Mouse (Mus musculus): Measurements from ENCODE around the gene Rab26.

Gene Rab26

GRCm38 (mm10) chr17:24478663-24479380 is 55.2 kb downstream of the Rab26 start, which contains the start of gene Mlst8:
Mlst8 (minus strand) TSS chr17:24479078.
- DNase-seq (ENCODE audit: low read depth), result peak; percentile 98

- peak; percentile 43 for DNase-seq (ENCODE audit: low read depth)
Observed at GRCm38 (mm10) chr17:24477985-24478600, 55.9 kb downstream of the Rab26 start.
